Mouse (Mus musculus) bone marrow, adult 2 months (tissue): ENCODE data around the gene Serpina7. TPM values are rescaled to one million over a fixed set of nuclear protein-coding genes. Genes with fewer than 3 reads are reported as not detected.

Source experiments
- H3K27ac ChIP-seq: fragments of 200-500 bp; 2 replicates; pipeline ENCODE4 v1.5.1; 2012; ENCODE audit warnings: low read depth, mild to moderate bottlenecking, control low read depth, inconsistent platforms, low read length; ENCODE audit not compliant: control insufficient read depth, poor library complexity, insufficient read depth
- H3K4me1 ChIP-seq: fragments of 200-500 bp; 2 replicates; pipeline ENCODE4 v1.6.1; 2011; ENCODE audit warnings: low read length; ENCODE audit not compliant: control insufficient read depth, insufficient read depth
- H3K4me3 ChIP-seq: fragments of 200-500 bp; replicated peaks from 2 replicates; pipeline ENCODE3; 2011; ENCODE audit warnings: mild to moderate bottlenecking, low read depth, low read length, control low read depth; ENCODE audit not compliant: control insufficient read depth
- CTCF ChIP-seq: fragments of 200-500 bp; IDR thresholded peaks from 2 replicates; pipeline ENCODE4 v1.5.1; 2011; ENCODE audit warnings: low read length, control low read depth; ENCODE audit not compliant: control insufficient read depth, insufficient read depth
- POLR2A ChIP-seq: fragments of 200-500 bp; IDR thresholded peaks from 2 replicates; pipeline ENCODE4 v1.6.1; 2011; ENCODE audit warnings: low read depth, mild to moderate bottlenecking, control low read depth, low read length, borderline replicate concordance; ENCODE audit not compliant: control insufficient read depth
- WGBS: fragments of 180-500 bp; shearing (Covaris S2); methylation state at CpG from one replicate; pipeline ENCODE4 v1.1.7; 2018; 5-methylcytosine and 5-hydroxymethylcytosine counted together
- polyA plus RNA-seq: library from polyadenylated mRNA; stranded (reverse); fragments of >200 nt; gene quantifications from 2 replicates; pipeline ENCODE4 v1.2.4, GENCODE M21; 2011; ENCODE audit warnings: low replicate concordance; ENCODE audit not compliant: missing spikeins, insufficient read depth, insufficient read length

Serpina7 gene
- polyA plus RNA-seq: not detected in 2 replicates

DNA sequence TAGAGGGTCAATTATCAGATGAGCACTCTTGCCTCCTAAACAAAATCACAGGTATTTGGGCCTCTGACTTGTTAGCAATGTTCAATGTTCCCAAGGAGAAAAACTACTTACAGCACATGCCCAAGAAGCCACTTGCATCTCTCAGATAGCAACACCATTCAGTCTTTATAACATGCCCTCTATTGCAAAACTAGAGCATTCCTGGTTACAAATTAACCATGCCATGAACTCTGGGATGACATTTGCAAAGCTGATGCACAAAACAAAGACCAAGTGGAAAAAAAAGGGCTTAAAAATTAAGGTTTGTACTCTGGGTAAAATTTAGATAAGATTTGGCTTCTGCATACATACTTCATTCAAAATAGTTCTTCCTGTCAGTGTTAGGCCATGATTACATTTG, at the start of gene Serpina7:
TSS of gene Serpina7 (minus strand) at position 160 of the 400 bp plus-strand sequence.
- no peak within 1 kb of the TSS for H3K27ac ChIP-seq
- no peaks in the 10 kb centered on the region for H3K4me1 ChIP-seq
- TF ChIP-seq POLR2A (no peak), CTCF (no peak)
- no peak within 1 kb of the TSS for H3K4me3 ChIP-seq

GRCm38 (mm10) chrX:139134031-139134430, 49.0 kb upstream of the Serpina7 start:
- Histone ChIP-seq H3K4me3 (no peak overlapping the region), H3K4me1 (no peaks in the 10 kb centered on the region), H3K27ac (no peak overlapping the region)
- TF ChIP-seq CTCF: no peak
- TF ChIP-seq POLR2A: no peak
- WGBS: 72% methylated on average over 4 of the region's 4 CpGs

DNA sequence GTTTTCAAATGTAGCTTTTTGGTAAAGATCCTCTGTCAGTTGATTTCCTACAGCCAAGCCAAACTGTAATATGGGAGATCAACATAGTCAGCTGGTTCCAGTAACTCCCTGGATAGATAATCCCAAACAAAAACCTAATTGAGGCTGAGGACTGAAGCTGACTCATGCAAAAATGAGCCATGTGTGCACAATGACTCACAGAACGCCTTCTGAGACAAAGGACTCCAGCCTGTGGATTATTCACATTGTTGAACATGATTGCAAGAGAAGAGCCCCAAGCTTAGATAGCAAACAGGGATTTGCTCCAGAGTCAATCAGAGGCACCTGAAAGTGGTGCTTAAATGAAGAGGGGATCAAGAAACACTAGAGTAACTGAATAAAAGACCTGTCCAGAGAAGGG, 12.2 kb upstream of the Serpina7 start:
- TF ChIP-seq POLR2A: no peak
- no peak for TF ChIP-seq CTCF
- no peak overlapping the region for H3K27ac ChIP-seq
- H3K4me1 ChIP-seq: no peaks in the 10 kb centered on the region
- 50% methylated on average over 1 of the region's 1 CpGs for WGBS
- no peak overlapping the region for H3K4me3 ChIP-seq

- Histone ChIP-seq H3K4me1 (no peaks in the 10 kb centered on the region), H3K27ac (no peak within 1 kb of the TSS), H3K4me3 (no peak within 1 kb of the TSS)
- no peak for TF ChIP-seq CTCF
- TF ChIP-seq POLR2A: no peak
- 93% methylated on average over 1 of the region's 1 CpGs for WGBS
Observed at GRCm38 (mm10) chrX:139085943-139086342, 907 bp upstream of the Serpina7 start, which contains the start of gene 4930513O06Rik. TSS of gene 4930513O06Rik (plus strand) at chrX:139086243.

DNA sequence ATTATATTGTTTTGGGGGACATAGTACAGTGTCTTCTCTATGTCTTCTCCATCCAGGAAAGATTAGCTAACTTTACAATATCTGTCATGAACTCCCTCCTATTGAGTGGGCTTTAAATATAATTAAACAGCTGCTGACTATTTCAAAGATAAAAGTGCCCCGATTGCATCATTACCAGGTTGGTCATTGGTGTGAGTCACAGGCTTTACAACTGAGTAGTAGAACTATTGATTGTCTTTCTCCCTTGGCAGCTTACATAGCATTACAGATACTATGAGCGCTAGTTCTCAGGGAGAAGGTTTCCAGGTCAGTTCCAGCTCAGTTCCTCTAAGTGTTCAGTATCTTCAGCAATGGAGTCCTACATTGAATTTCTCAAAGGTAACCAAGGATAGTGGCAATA, 6.5 kb downstream of the Serpina7 start:
- Histone ChIP-seq H3K4me3 (no peak overlapping the region), H3K4me1 (no peaks in the 10 kb centered on the region), H3K27ac (no peak overlapping the region)
- WGBS: 85% methylated on average over 2 of the region's 2 CpGs
- TF ChIP-seq CTCF (no peak), POLR2A (no peak)

- Histone ChIP-seq H3K27ac (no peak overlapping the region), H3K4me1 (no peaks in the 10 kb centered on the region)
- 64% methylated on average over 5 of the region's 5 CpGs for WGBS
Observed at GRCm38 (mm10) chrX:139064078-139064477, 21.0 kb downstream of the Serpina7 start.

DNA sequence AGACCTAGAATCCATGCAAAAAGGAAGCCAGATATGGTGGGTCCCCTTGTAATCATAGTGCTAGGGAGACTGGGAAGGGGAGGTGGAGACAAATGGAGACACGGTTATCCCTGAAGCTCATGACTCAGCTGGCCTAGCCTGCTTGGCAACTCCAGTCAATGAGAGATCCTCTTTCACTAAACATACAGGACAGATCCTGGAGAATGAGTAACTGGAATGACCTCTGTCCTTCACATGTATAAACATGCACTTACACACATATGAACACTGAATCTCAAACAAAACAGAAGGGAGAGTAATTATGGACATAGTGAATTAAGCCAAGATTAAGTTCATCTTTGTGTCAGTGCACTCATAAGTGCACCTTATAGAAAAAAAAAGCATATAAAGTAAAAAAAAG, 31.9 kb downstream of the Serpina7 start:
- 79% methylated on average over 1 of the region's 1 CpGs for WGBS
- Histone ChIP-seq H3K27ac (no peak overlapping the region), H3K4me1 (no peaks in the 10 kb centered on the region), H3K4me3 (no peak overlapping the region)
- TF ChIP-seq POLR2A (no peak), CTCF (no peak)

More at GRCm38 (mm10) chrX:139064078-139064477, 21.0 kb downstream of the Serpina7 start:
- H3K4me3 ChIP-seq: no peak overlapping the region
- no peak for TF ChIP-seq POLR2A
- no peak for TF ChIP-seq CTCF

DNA sequence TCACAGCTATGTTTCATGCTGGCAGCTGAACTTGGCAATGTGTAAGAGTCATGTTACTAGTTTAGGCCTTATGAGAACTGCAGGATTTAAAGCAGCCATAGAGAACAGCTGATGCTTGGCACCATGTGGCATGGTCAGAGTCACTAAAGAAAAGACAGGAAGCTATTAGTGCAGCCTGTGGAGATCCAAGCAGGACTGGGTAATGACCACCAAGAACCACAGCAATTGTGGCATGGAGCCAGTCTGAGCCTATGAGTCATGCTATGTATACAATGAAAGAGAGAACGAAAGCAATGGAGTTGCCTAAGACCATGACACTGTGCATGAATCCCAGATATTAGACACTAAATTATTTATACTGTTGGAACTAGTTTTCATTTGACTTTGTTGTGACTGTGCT, 33.1 kb downstream of the Serpina7 start:
- Histone ChIP-seq H3K27ac (no peak overlapping the region), H3K4me1 (no peaks in the 10 kb centered on the region), H3K4me3 (no peak overlapping the region)
- WGBS: 70% methylated on average over 1 of the region's 1 CpGs
- no peak for TF ChIP-seq CTCF
- TF ChIP-seq POLR2A: no peak

GRCm38 (mm10) chrX:139041148-139041547, 43.9 kb downstream of the Serpina7 start:
- TF ChIP-seq POLR2A (no peak), CTCF (no peak)
- Histone ChIP-seq H3K4me3 (no peak overlapping the region), H3K4me1 (no peaks in the 10 kb centered on the region), H3K27ac (no peak overlapping the region)
- 68% methylated on average over 1 of the region's 1 CpGs for WGBS
